Mouse (Mus musculus) forebrain, postnatal 0 days (tissue): ENCODE results near the gene Adcy6. TPM values are rescaled to one million over a fixed set of nuclear protein-coding genes. Genes with fewer than 3 reads are reported as not detected.

Experiments used
- ATAC-seq: fragments of 200-750 bp; cut with Nextera tagmentation; 2 replicates; pipeline ENCODE4 v1.8.0; 2017; ENCODE audit warnings: mild to moderate bottlenecking, moderate library complexity
- DNase-seq: peaks from one replicate; pipeline ENCODE4 v3.0.0-alpha.2; 2015
- H3K27ac ChIP-seq: fragments of 300-500 bp; sonication (generic); 2 replicates; pipeline ENCODE4 v1.5.1; 2014; ENCODE audit warnings: low read depth, mild to moderate bottlenecking, antibody characterized with exemption, low read length, moderate library complexity, mixed read lengths
- H3K27me3 ChIP-seq: fragments of 300-500 bp; sonication (generic); 2 replicates; pipeline ENCODE4 v1.6.1; 2014; ENCODE audit warnings: mild to moderate bottlenecking, low read length, mixed read lengths; ENCODE audit not compliant: insufficient read depth
- H3K36me3 ChIP-seq: fragments of 300-500 bp; sonication (generic); 2 replicates; pipeline ENCODE4 v1.6.1; 2014; ENCODE audit warnings: mild to moderate bottlenecking, moderate library complexity; ENCODE audit not compliant: insufficient read depth
- H3K4me1 ChIP-seq: fragments of 300-500 bp; sonication (generic); 2 replicates; pipeline ENCODE4 v1.6.1; 2014; ENCODE audit warnings: antibody characterized with exemption; ENCODE audit not compliant: insufficient read depth
- H3K4me2 ChIP-seq: fragments of 300-500 bp; sonication (generic); 2 replicates; pipeline ENCODE4 v1.6.1; 2014; ENCODE audit warnings: low read depth, mild to moderate bottlenecking, moderate library complexity
- H3K4me3 ChIP-seq: fragments of 300-500 bp; sonication (generic); 2 replicates; pipeline ENCODE4 v1.5.1; 2014; ENCODE audit warnings: low read depth, low read length, mixed read lengths
- H3K9ac ChIP-seq: fragments of 300-500 bp; sonication (generic); 2 replicates; pipeline ENCODE4 v1.6.1; 2014; ENCODE audit warnings: mild to moderate bottlenecking
- H3K9me3 ChIP-seq: fragments of 300-500 bp; sonication (generic); 2 replicates; pipeline ENCODE4 v1.6.1; 2016; ENCODE audit warnings: low read length
- CTCF ChIP-seq: sonication (generic); IDR thresholded peaks from 2 replicates; pipeline ENCODE4 v1.5.1; 2016; ENCODE audit warnings: antibody characterized with exemption, control low read depth, low read depth
- WGBS: fragments of 180-500 bp; shearing (Covaris S2); extraction: QIAGEN DNeasy Blood & Tissue Kit; methylation state at CpG from one replicate; pipeline ENCODE4 v1.1.7; 2014; 5-methylcytosine and 5-hydroxymethylcytosine counted together
- polyA plus RNA-seq: library from polyadenylated mRNA; unstranded; fragments of >200 nt; fragmentation: Nextera tagmentation; extraction: Ambion mirVana; gene quantifications from 2 replicates; pipeline ENCODE4 v1.2.1, GENCODE M21; 2015
- total RNA-seq: library from RNA; depleted of rRNA; stranded (reverse); fragments of >200 nt; gene quantifications from 2 replicates; pipeline ENCODE4 v1.2.3, GENCODE M21; 2014; rRNA removed

Gene Adcy6
- total and polyA plus RNA-seq, 2 experiments from 2014 or later = 5.4 to 42.3 TPM

DNA sequence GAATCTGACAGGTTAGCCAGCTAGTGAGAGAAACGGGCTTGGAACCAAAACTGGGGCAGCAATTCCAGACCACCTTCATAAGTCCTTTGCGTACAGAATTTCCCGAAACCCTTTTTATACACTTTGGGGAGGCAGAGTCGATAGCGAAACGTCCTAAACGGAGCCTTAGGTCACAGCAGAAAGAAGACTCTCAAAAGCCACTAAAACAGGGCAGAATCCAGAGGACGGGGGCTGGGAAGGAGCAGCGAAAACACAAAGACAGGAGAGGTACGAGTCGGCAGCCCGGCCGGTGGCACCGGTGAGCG is 43.0 kb downstream of the Adcy6 start:
- Histone ChIP-seq H3K9ac (peak overlapping the region; percentile 87), H3K27ac (peak overlapping the region; percentile 95), H3K27me3 (no peaks in the 10 kb centered on the region), H3K4me3 (peak overlapping the region; percentile 56), H3K4me1 (peaks cover 13% of the 10 kb centered on the region), H3K4me2 (peak overlapping the region; percentile 82), H3K36me3 (no peaks in the 10 kb centered on the region), H3K9me3 (no peaks in the 10 kb centered on the region)
- no peak for DNase-seq
- no peak for TF ChIP-seq CTCF
- ATAC-seq = no peak
- under 1% methylated on average over 15 of the region's 15 CpGs for WGBS

GRCm38 (mm10) chr15:98557186-98557585 is 52.7 kb downstream of the Adcy6 start:
- no peak overlapping the region for H3K27ac ChIP-seq
- H3K4me1 ChIP-seq = no peaks in the 10 kb centered on the region

GRCm38 (mm10) chr15:98555881-98556280 is 54.0 kb downstream of the Adcy6 start:
- DNase-seq (no peak), ATAC-seq (no peak)
- no peak overlapping the region for H3K27ac ChIP-seq
- no peaks in the 10 kb centered on the region for H3K27me3 ChIP-seq
- no peak for TF ChIP-seq CTCF
- peaks cover 58% of the 10 kb centered on the region for H3K36me3 ChIP-seq
- no peaks in the 10 kb centered on the region for H3K9me3 ChIP-seq
- H3K4me1 ChIP-seq = no peaks in the 10 kb centered on the region
- H3K4me2 ChIP-seq = no peak overlapping the region
- H3K4me3 ChIP-seq = no peak overlapping the region
- H3K9ac ChIP-seq = no peak overlapping the region
- WGBS = 89% methylated on average over 4 of the region's 4 CpGs

More at GRCm38 (mm10) chr15:98557186-98557585, 52.7 kb downstream of the Adcy6 start:
- no peak for TF ChIP-seq CTCF
- Histone ChIP-seq H3K36me3 (peaks cover 50% of the 10 kb centered on the region), H3K27me3 (no peaks in the 10 kb centered on the region), H3K9me3 (no peaks in the 10 kb centered on the region), H3K4me3 (no peak overlapping the region), H3K4me2 (no peak overlapping the region), H3K9ac (no peak overlapping the region)
- 93% methylated on average over 5 of the region's 5 CpGs for WGBS
- ATAC-seq (no peak), DNase-seq (no peak)

- no peak overlapping the region for H3K9ac ChIP-seq
- H3K9me3 ChIP-seq = no peaks in the 10 kb centered on the region
- DNase-seq (no peak), ATAC-seq (no peak)
- H3K36me3 ChIP-seq = peaks cover 50% of the 10 kb centered on the region
- WGBS = 94% methylated on average over 2 of the region's 2 CpGs
- no peaks in the 10 kb centered on the region for H3K27me3 ChIP-seq
- no peak for TF ChIP-seq CTCF
- H3K4me1 ChIP-seq = no peaks in the 10 kb centered on the region
- H3K4me2 ChIP-seq = no peak overlapping the region
- no peak overlapping the region for H3K4me3 ChIP-seq
- H3K27ac ChIP-seq = no peak overlapping the region
These were observed 57.1 kb downstream of the Adcy6 start for GRCm38 (mm10) chr15:98552758-98553157.

DNA sequence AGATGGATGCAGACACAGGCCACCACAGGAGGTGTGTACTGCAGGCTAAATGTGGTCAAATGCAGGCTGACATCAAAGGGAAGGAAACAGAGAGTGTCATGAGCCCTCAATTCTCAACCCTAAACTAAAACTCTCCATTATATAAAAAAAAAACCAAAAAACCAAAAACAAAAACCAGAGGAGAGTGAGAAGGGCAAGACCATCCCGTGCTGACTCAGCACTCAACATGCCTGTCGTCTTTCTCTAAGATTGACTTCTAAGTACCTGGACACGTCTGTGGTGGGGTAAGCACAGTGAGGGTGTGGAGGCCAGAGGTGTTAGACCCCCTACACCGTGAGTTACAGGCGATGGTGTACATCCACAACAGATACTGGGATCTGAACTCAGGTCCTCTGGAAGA is 63.0 kb downstream of the Adcy6 start:
- H3K27me3 ChIP-seq = no peaks in the 10 kb centered on the region
- H3K36me3 ChIP-seq = peaks cover 69% of the 10 kb centered on the region
- WGBS = 91% methylated on average over 5 of the region's 5 CpGs

GRCm38 (mm10) chr15:98545151-98545550 is 64.7 kb downstream of the Adcy6 start:
- H3K4me2 ChIP-seq = no peak overlapping the region
- no peaks in the 10 kb centered on the region for H3K27me3 ChIP-seq
- H3K36me3 ChIP-seq = peaks cover 60% of the 10 kb centered on the region
- no peak overlapping the region for H3K27ac ChIP-seq
- H3K4me3 ChIP-seq = no peak overlapping the region
- DNase-seq (no peak), ATAC-seq (no peak)
- no peaks in the 10 kb centered on the region for H3K4me1 ChIP-seq
- WGBS = 93% methylated on average over 3 of the region's 3 CpGs
- TF ChIP-seq CTCF = no peak
- H3K9ac ChIP-seq = no peak overlapping the region
- H3K9me3 ChIP-seq = no peaks in the 10 kb centered on the region

More for the DNA sequence above, 63.0 kb downstream of the Adcy6 start:
- H3K4me1 ChIP-seq = no peaks in the 10 kb centered on the region
- no peaks in the 10 kb centered on the region for H3K9me3 ChIP-seq
- DNase-seq (no peak), ATAC-seq (no peak)
- TF ChIP-seq CTCF = no peak
- no peak overlapping the region for H3K27ac ChIP-seq
- H3K9ac ChIP-seq = no peak overlapping the region
- H3K4me2 ChIP-seq = no peak overlapping the region
- H3K4me3 ChIP-seq = no peak overlapping the region

GRCm38 (mm10) chr15:98543341-98543740 is 66.5 kb downstream of the Adcy6 start:
- ATAC-seq (no peak), DNase-seq (no peak)
- Histone ChIP-seq H3K36me3 (peaks cover 65% of the 10 kb centered on the region), H3K4me3 (no peak overlapping the region), H3K9me3 (no peaks in the 10 kb centered on the region), H3K27ac (no peak overlapping the region), H3K9ac (no peak overlapping the region), H3K4me2 (no peak overlapping the region), H3K27me3 (no peaks in the 10 kb centered on the region), H3K4me1 (no peaks in the 10 kb centered on the region)
- no peak for TF ChIP-seq CTCF
- 77% methylated on average over 4 of the region's 4 CpGs for WGBS

DNA sequence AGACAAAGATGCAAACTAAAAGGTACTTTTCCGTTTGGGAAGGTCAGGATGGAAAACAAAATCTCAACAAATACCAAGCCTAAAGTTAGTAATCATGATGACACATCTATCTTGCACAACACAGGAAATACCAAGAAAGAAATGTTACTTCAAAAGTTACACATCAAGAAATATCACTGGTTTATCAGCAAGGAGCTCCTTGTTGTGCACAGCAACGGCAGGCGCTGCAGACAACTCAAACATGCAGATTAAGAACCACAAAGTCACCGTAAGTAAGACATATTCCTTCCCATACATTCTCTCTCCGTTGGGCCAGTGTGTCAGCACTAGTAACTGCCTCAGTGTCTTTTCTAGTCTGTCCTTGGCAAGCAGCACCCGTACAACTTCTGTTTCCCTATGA is 68.8 kb downstream of the Adcy6 start:
- ATAC-seq = no peak
- no peak overlapping the region for H3K4me3 ChIP-seq
- no peaks in the 10 kb centered on the region for H3K27me3 ChIP-seq
- DNase-seq = no peak
- no peak overlapping the region for H3K4me2 ChIP-seq
- H3K9me3 ChIP-seq = no peaks in the 10 kb centered on the region
- H3K27ac ChIP-seq = no peak overlapping the region
- TF ChIP-seq CTCF = no peak
- H3K9ac ChIP-seq = no peak overlapping the region
- WGBS = 86% methylated on average over 6 of the region's 6 CpGs
- H3K36me3 ChIP-seq = peaks cover 50% of the 10 kb centered on the region
- H3K4me1 ChIP-seq = no peaks in the 10 kb centered on the region

Other genes starting within 250 kb of the Adcy6 start
- not detected in 2 replicates for gene Olfr283, start 229.1 kb downstream of the Adcy6 start, total RNA-seq
- not detected in 2 replicates for gene Olfr283, start 229.1 kb downstream of the Adcy6 start, polyA plus RNA-seq
- gene Olfr282, start 178.9 kb downstream of the Adcy6 start, total RNA-seq = not detected in 2 replicates
- not detected in 2 replicates for gene Olfr282, start 178.9 kb downstream of the Adcy6 start, polyA plus RNA-seq
- gene Olfr281, start 157.5 kb downstream of the Adcy6 start, total RNA-seq = not detected in 2 replicates
- gene Olfr281, start 157.5 kb downstream of the Adcy6 start, polyA plus RNA-seq = not detected in 2 replicates
- gene OR5BS1P, start 140.2 kb downstream of the Adcy6 start, total RNA-seq = not detected in 2 replicates
- not detected in 2 replicates for gene OR5BS1P, start 140.2 kb downstream of the Adcy6 start, polyA plus RNA-seq
- not detected in 2 replicates for gene Lalba, start 127.4 kb downstream of the Adcy6 start, total RNA-seq
- not detected in 2 replicates for gene Lalba, start 127.4 kb downstream of the Adcy6 start, polyA plus RNA-seq
- not detected in 2 replicates for gene Olfr279, start 117.7 kb downstream of the Adcy6 start, total RNA-seq
- gene Olfr279, start 117.7 kb downstream of the Adcy6 start, polyA plus RNA-seq = not detected in 2 replicates
- 69.9 and 74.1 TPM in 2 replicates for gene Kansl2, start 75.8 kb downstream of the Adcy6 start, total RNA-seq
- 109 and 110 TPM in 2 replicates for gene Kansl2, start 75.8 kb downstream of the Adcy6 start, polyA plus RNA-seq
- 51.1 and 52.0 TPM in 2 replicates for gene Ccnt1, start 39.2 kb downstream of the Adcy6 start, total RNA-seq
- gene Ccnt1, start 39.2 kb downstream of the Adcy6 start, polyA plus RNA-seq = 35.5 and 47.0 TPM in 2 replicates
- not detected in 2 replicates for gene 4930415O20Rik, start 39.1 kb downstream of the Adcy6 start, total RNA-seq
- 0.51 TPM in 1 of 2 replicates, not detected in the other for gene 4930415O20Rik, start 39.1 kb downstream of the Adcy6 start, polyA plus RNA-seq
- 191 and 201 TPM in 2 replicates for gene Cacnb3, start 20.8 kb upstream of the Adcy6 start, total RNA-seq
- 133 and 139 TPM in 2 replicates for gene Cacnb3, start 20.8 kb upstream of the Adcy6 start, polyA plus RNA-seq
- gene Ddx23, start 52.8 kb upstream of the Adcy6 start, total RNA-seq = 54.9 and 70.6 TPM in 2 replicates
- 11.9 and 13.8 TPM in 2 replicates for gene Ddx23, start 52.8 kb upstream of the Adcy6 start, polyA plus RNA-seq
- gene Rnd1, start 67.4 kb upstream of the Adcy6 start, total RNA-seq = 34.1 and 56.6 TPM in 2 replicates
- 20.9 and 24.1 TPM in 2 replicates for gene Rnd1, start 67.4 kb upstream of the Adcy6 start, polyA plus RNA-seq
- gene Ccdc65, start 98.1 kb upstream of the Adcy6 start, total RNA-seq = 6.1 and 8.2 TPM in 2 replicates
- 5.6 and 10.5 TPM in 2 replicates for gene Ccdc65, start 98.1 kb upstream of the Adcy6 start, polyA plus RNA-seq
- 0.90 and 2.9 TPM in 2 replicates for gene Fkbp11, start 118.1 kb upstream of the Adcy6 start, total RNA-seq
- gene Fkbp11, start 118.1 kb upstream of the Adcy6 start, polyA plus RNA-seq = 5.2 and 5.3 TPM in 2 replicates
- gene Arf3, start 153.1 kb upstream of the Adcy6 start, total RNA-seq = 99.6 and 116 TPM in 2 replicates
- 62.5 and 104 TPM in 2 replicates for gene Arf3, start 153.1 kb upstream of the Adcy6 start, polyA plus RNA-seq
- 0.31 and 1.1 TPM in 2 replicates for gene Wnt10b, start 168.1 kb upstream of the Adcy6 start, total RNA-seq
- not detected in 2 replicates for gene Wnt10b, start 168.1 kb upstream of the Adcy6 start, polyA plus RNA-seq
- gene Wnt1, start 179.8 kb upstream of the Adcy6 start, total RNA-seq = not detected in 2 replicates
- 0.33 and 0.35 TPM in 2 replicates for gene Wnt1, start 179.8 kb upstream of the Adcy6 start, polyA plus RNA-seq
- gene Ddn, start 199.4 kb upstream of the Adcy6 start, total RNA-seq = 36.3 and 49.6 TPM in 2 replicates
- gene Ddn, start 199.4 kb upstream of the Adcy6 start, polyA plus RNA-seq = 2.2 TPM in 2 replicates
- gene Prkag1, start 221.4 kb upstream of the Adcy6 start, total RNA-seq = 46.5 and 48.3 TPM in 2 replicates
- 55.0 and 58.4 TPM in 2 replicates for gene Prkag1, start 221.4 kb upstream of the Adcy6 start, polyA plus RNA-seq